Mouse (Mus musculus): ENCODE measurements around the gene Otoa. TPM values are rescaled to one million over a fixed set of nuclear protein-coding genes. Genes with fewer than 3 reads are reported as not detected.

The Otoa gene
- polyA plus RNA-seq, 2 experiments: 0.01 TPM; not detected in 1

DNA sequence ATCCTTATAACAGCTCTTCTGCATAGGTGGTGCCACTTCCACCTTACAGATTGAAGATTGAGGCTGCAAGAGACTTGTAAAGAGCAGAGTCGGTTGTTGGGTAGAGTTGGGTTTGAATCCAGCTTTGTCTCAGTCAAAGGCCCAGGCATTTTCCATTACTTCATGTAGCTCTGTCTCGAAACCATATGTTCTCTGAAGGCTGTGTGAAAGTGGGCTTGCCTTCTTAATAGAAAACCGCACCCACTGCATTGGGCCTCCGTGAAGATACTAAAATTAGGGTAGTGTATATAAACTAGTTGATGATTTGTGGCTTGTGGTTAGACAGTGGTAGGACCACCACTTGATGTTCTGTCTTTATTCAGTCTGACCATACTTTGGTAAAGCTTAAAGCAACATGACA lies 40.9 kb upstream of the Otoa start:
- no peak for DNase-seq (ENCODE audit: low read depth in 3 of 3, low spot score in 3 of 3)
- Histone ChIP-seq H3K9ac (replicated peaks) (no peak overlapping the region), H3K27me3 (ENCODE audit: control insufficient read depth, insufficient read depth, low read length) (no peaks in the 10 kb centered on the region), H3K27ac (no peak overlapping the region), H3K4me3 (ENCODE audit: insufficient read depth in 1 of 2, low read depth in 2 of 2, low read length in 2 of 2) (no peak overlapping the region), H3K4me1 (replicated peaks; ENCODE audit: control insufficient read depth in 2 of 2, insufficient read depth in 2 of 2, low read length in 1 of 2) (peaks cover 0 to 12% of the 10 kb centered on the region in 2 experiments; a peak in 3 of 4 replicates), H3K36me3 (replicated peaks; ENCODE audit: control insufficient read depth, insufficient read depth, low read depth) (no peaks in the 10 kb centered on the region), H3K9me3 (ENCODE audit: control insufficient read depth, low read length) (no peaks in the 10 kb centered on the region), H3K4me2 (ENCODE audit: low read depth) (no peak overlapping the region)
- TF ChIP-seq CTCF (IDR thresholded peaks at IDR 0.05; ENCODE audit: low read depth): no peak
- TF ChIP-seq EP300 (IDR thresholded peaks at IDR 0.05; ENCODE audit: low read depth): no peak
- ATAC-seq (ENCODE audit: insufficient read depth): no peak
- 55% methylated on average over 4 of the region's 4 CpGs for WGBS (ENCODE audit: insufficient replicate concordance)

- H3K4me3 ChIP-seq (ENCODE audit: insufficient read depth in 1 of 2, low read depth in 2 of 2, low read length in 2 of 2): no peak overlapping the region
- H3K36me3 ChIP-seq (replicated peaks; ENCODE audit: control insufficient read depth, insufficient read depth, low read depth): no peaks in the 10 kb centered on the region
- peaks cover 0 to 7% of the 10 kb centered on the region in 2 experiments; a peak in 3 of 4 replicates for H3K4me1 ChIP-seq (replicated peaks; ENCODE audit: control insufficient read depth in 2 of 2, insufficient read depth in 2 of 2, low read length in 1 of 2)
- no peak for DNase-seq (ENCODE audit: low read depth in 3 of 3, low spot score in 3 of 3)
- H3K9me3 ChIP-seq (ENCODE audit: control insufficient read depth, low read length): no peaks in the 10 kb centered on the region
- no peak for ATAC-seq (ENCODE audit: insufficient read depth)
- H3K4me2 ChIP-seq (ENCODE audit: low read depth): no peak overlapping the region
- TF ChIP-seq EP300 (IDR thresholded peaks at IDR 0.05; ENCODE audit: low read depth): no peak
- no peak for TF ChIP-seq CTCF (IDR thresholded peaks at IDR 0.05; ENCODE audit: low read depth)
- no peaks in the 10 kb centered on the region for H3K27me3 ChIP-seq (ENCODE audit: control insufficient read depth, insufficient read depth, low read length)
- no peak overlapping the region for H3K9ac ChIP-seq (replicated peaks)
- no peak overlapping the region for H3K27ac ChIP-seq
- WGBS (ENCODE audit: insufficient replicate concordance): 65% methylated on average over 1 of the region's 1 CpGs
Observed at GRCm38 (mm10) chr7:121041989-121042388, 39.5 kb upstream of the Otoa start.

GRCm38 (mm10) chr7:121043004-121043403 lies 38.4 kb upstream of the Otoa start:
- 76% methylated on average over 3 of the region's 3 CpGs for WGBS (ENCODE audit: insufficient replicate concordance)
- ATAC-seq (ENCODE audit: insufficient read depth) (no peak), DNase-seq (ENCODE audit: low read depth in 3 of 3, low spot score in 3 of 3) (no peak)
- H3K4me1 ChIP-seq (replicated peaks; ENCODE audit: control insufficient read depth in 2 of 2, insufficient read depth in 2 of 2, low read length in 1 of 2): peaks cover 0 to 7% of the 10 kb centered on the region in 2 experiments; a peak in 2 of 4 replicates
- H3K36me3 ChIP-seq (replicated peaks; ENCODE audit: control insufficient read depth, insufficient read depth, low read depth): no peaks in the 10 kb centered on the region
- no peaks in the 10 kb centered on the region for H3K9me3 ChIP-seq (ENCODE audit: control insufficient read depth, low read length)
- H3K27me3 ChIP-seq (ENCODE audit: control insufficient read depth, insufficient read depth, low read length): no peaks in the 10 kb centered on the region
- H3K4me2 ChIP-seq (ENCODE audit: low read depth): no peak overlapping the region
- H3K4me3 ChIP-seq (ENCODE audit: insufficient read depth in 1 of 2, low read depth in 2 of 2, low read length in 2 of 2): no peak overlapping the region
- no peak for TF ChIP-seq CTCF (IDR thresholded peaks at IDR 0.05; ENCODE audit: low read depth)
- no peak overlapping the region for H3K9ac ChIP-seq (replicated peaks)
- H3K27ac ChIP-seq: no peak overlapping the region

DNA sequence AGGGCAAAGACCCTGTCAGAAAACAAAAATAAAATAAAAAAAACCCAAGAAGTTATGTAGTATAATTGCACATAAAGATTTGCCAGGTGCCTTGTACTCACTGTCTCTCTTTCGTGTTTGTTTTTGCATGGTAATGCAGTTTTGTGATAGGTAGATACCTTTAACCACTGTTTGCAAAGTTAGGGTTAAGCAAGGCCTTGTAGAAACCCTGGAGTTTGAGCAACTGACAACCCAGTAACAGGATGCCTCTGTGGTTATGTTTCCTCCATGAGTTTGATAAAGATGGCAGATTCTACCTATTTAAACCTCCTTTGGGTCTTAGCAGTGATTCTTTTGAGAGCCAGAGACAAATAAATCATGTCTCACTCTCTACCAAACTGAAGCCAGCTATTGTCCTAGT lies 37.9 kb upstream of the Otoa start:
- Histone ChIP-seq H3K4me2 (ENCODE audit: low read depth) (no peak overlapping the region), H3K27ac (no peak overlapping the region), H3K9ac (replicated peaks) (no peak overlapping the region), H3K4me3 (ENCODE audit: insufficient read depth in 1 of 2, low read depth in 2 of 2, low read length in 2 of 2) (no peak overlapping the region), H3K9me3 (ENCODE audit: control insufficient read depth, low read length) (no peaks in the 10 kb centered on the region), H3K4me1 (replicated peaks; ENCODE audit: control insufficient read depth in 2 of 2, insufficient read depth in 2 of 2, low read length in 1 of 2) (peaks cover 0 to 7% of the 10 kb centered on the region in 2 experiments; a peak in 2 of 4 replicates), H3K36me3 (replicated peaks; ENCODE audit: control insufficient read depth, insufficient read depth, low read depth) (no peaks in the 10 kb centered on the region; the same call in 1 of the 2 replicates), H3K27me3 (ENCODE audit: control insufficient read depth, insufficient read depth, low read length) (no peaks in the 10 kb centered on the region)
- ATAC-seq (ENCODE audit: insufficient read depth) (no peak), DNase-seq (ENCODE audit: low read depth in 3 of 3, low spot score in 3 of 3) (no peak)
- WGBS (ENCODE audit: insufficient replicate concordance): 52% methylated on average over 1 of the region's 1 CpGs
- TF ChIP-seq EP300 (IDR thresholded peaks at IDR 0.05; ENCODE audit: low read depth) (no peak), CTCF (IDR thresholded peaks at IDR 0.05; ENCODE audit: low read depth) (no peak)

- Histone ChIP-seq H3K27me3 (ENCODE audit: control insufficient read depth, insufficient read depth, low read length) (no peaks in the 10 kb centered on the region), H3K27ac (no peak overlapping the region), H3K4me2 (ENCODE audit: low read depth) (no peak overlapping the region), H3K4me3 (ENCODE audit: insufficient read depth in 1 of 2, low read depth in 2 of 2, low read length in 2 of 2) (no peak overlapping the region), H3K9me3 (ENCODE audit: control insufficient read depth, low read length) (no peaks in the 10 kb centered on the region), H3K9ac (replicated peaks) (no peak overlapping the region), H3K4me1 (replicated peaks; ENCODE audit: control insufficient read depth in 2 of 2, insufficient read depth in 2 of 2, low read length in 1 of 2) (peaks cover 0 to 7% of the 10 kb centered on the region in 2 experiments; a peak in 2 of 4 replicates), H3K36me3 (replicated peaks; ENCODE audit: control insufficient read depth, insufficient read depth, low read depth) (no peaks in the 10 kb centered on the region; the same call in 1 of the 2 replicates)
- TF ChIP-seq EP300 (IDR thresholded peaks at IDR 0.05; ENCODE audit: low read depth): no peak
- no peak for ATAC-seq (ENCODE audit: insufficient read depth)
- 35% methylated on average over 1 of the region's 1 CpGs for WGBS (ENCODE audit: insufficient replicate concordance)
- no peak for DNase-seq (ENCODE audit: low read depth in 3 of 3, low spot score in 3 of 3)
Observed at GRCm38 (mm10) chr7:121044251-121044650, 37.2 kb upstream of the Otoa start.

Measured in liver, embryonic 14.5 days (tissue).